In the genomic region with DNA sequence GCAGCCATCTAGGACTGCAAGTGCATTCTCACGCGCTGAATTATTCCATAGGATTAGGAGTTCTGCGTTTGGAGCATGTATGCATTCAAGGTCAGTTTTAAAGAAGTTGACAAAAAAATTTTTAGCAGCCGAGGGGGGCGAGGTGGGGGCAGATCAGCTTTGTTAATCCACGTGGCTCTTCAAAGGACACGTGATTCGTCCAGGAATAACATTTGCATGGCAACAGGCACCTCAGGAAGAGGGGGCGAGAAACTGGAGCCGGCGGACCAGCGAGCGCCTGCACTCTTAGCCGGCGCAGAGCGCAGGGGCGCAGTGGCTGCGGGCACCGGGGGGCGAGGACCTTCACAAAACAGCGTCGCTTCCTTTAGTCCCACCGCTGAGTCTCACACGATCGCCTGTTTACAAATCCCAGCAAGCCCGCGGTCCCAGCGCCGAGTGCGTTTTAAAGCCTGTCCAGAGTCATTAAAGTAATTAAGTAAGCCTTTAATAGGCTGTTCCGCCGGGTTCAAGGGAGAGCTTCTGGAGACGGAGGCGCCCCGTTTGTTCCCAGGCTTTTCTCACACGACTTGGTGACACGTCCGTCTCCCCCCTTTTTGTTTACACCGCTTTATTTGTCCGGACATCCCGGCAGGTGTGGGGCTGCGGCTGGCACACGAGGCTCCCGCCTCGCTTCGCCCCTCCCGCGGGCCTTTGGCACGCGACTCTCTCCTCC, we compare ENCODE assay signal across 11 mouse cellular contexts. TPM values are rescaled to one million over a fixed set of nuclear protein-coding genes. Genes with fewer than 3 reads are reported as not detected.
DNase-seq lines count a peak whose midpoint lies in the region; ATAC-seq and TF ChIP-seq lines count a peak whose summit lies in the region.
"Had no signal": no experiment of that assay in that cellular context is flagged by ENCODE, and none has a peak within 500 bp of the region (broad histone marks: within the 10 kb centered on the region; RNA-seq: fewer than 3 reads in every experiment).

TSS of gene Helt (minus strand) at position 491 of the 712 bp plus-strand sequence.

- no peak within 1 kb of the TSS; the same call in 1 of the 2 replicates for H3K27ac ChIP-seq in heart, adult 2 months
- no peak within 1 kb of the TSS for H3K27ac ChIP-seq in heart, embryonic 14.5 days (replicated peaks in 1 of 2; ENCODE audit: control insufficient read depth in 1 of 2, insufficient read depth in 1 of 2, low read depth in 2 of 2, low read length in 2 of 2)
- no peak within 1 kb of the TSS for H3K27ac ChIP-seq in midbrain, embryonic 12.5 days (replicated peaks)
- H3K27ac ChIP-seq: macrophage had no signal

- no peaks in the 10 kb centered on the region for H3K79me2 ChIP-seq in heart, adult 2 months (replicated peaks; ENCODE audit: control insufficient read depth, insufficient read depth, low read length)

- intact Hi-C loops in heart, adult 2 months (cut with DNase I) = no loop called here
- intact Hi-C loops in heart, postnatal 14 days (cut with DNase I) = no loop called here

- peak within 1 kb of the TSS; percentile 16; the same call in 1 of the 2 replicates for H3K4me3 ChIP-seq in heart, adult 2 months
- peak within 1 kb of the TSS in 1 of 2 experiments; percentile 2; a peak in 2 of 4 replicates for H3K4me3 ChIP-seq in heart, embryonic 14.5 days (ENCODE audit: control insufficient read depth in 1 of 2, insufficient read depth in 1 of 2, low read depth in 1 of 2, low read length in 2 of 2)
- H3K4me3 ChIP-seq in midbrain, embryonic 12.5 days = peak within 1 kb of the TSS; percentile 34

- ATAC-seq in heart, embryonic 14.5 days (ENCODE audit: insufficient number of reproducible peaks, insufficient read depth, low FRiP score, low read depth) = no peak
- peak; percentile 76 for ATAC-seq in midbrain, embryonic 12.5 days (ENCODE audit: low FRiP score, low read depth)
- ATAC-seq in megakaryocyte, adult 5-6 weeks (ENCODE audit: poor library complexity, severe bottlenecking) = no peak

- peak within 1 kb of the TSS; percentile 30 for H3K4me2 ChIP-seq in heart, embryonic 14.5 days (ENCODE audit: low read length)
- peak within 1 kb of the TSS; percentile 44 for H3K4me2 ChIP-seq in midbrain, embryonic 12.5 days (replicated peaks)

- peaks cover 5% of the 10 kb centered on the region; the same call in 1 of the 2 replicates for H3K27me3 ChIP-seq in heart, adult 2 months (ENCODE audit: control insufficient read depth, insufficient read depth, low read length)
- peaks cover 95% of the 10 kb centered on the region for H3K27me3 ChIP-seq in heart, embryonic 14.5 days (ENCODE audit: control insufficient read depth, insufficient read depth, low read length)
- peaks cover 96% of the 10 kb centered on the region for H3K27me3 ChIP-seq in midbrain, embryonic 12.5 days

- no peak for TF ChIP-seq EP300 in heart, adult 2 months (IDR thresholded peaks at IDR 0.05; ENCODE audit: insufficient read depth, low read depth, low read length)

- H3K36me3 ChIP-seq in heart, adult 2 months (ENCODE audit: control insufficient read depth, insufficient read depth, low read length) = no peaks in the 10 kb centered on the region
- H3K36me3 ChIP-seq in heart, embryonic 14.5 days (ENCODE audit: control insufficient read depth, insufficient read depth, low read length) = no peaks in the 10 kb centered on the region
- H3K36me3 ChIP-seq in midbrain, embryonic 12.5 days = no peaks in the 10 kb centered on the region

- H3K9ac ChIP-seq in heart, adult 2 months (ENCODE audit: low read depth, low read length) = peak within 1 kb of the TSS; percentile 24; the same call in 1 of the 2 replicates
- H3K9ac ChIP-seq in heart, embryonic 14.5 days (ENCODE audit: low read length) = no peak within 1 kb of the TSS
- H3K9ac ChIP-seq in midbrain, embryonic 12.5 days (replicated peaks) = no peak within 1 kb of the TSS

- no peak for TF ChIP-seq POLR2A in heart, adult 2 months (IDR thresholded peaks at IDR 0.05; ENCODE audit: insufficient read depth, low read depth, low read length)

- H3K9me3 ChIP-seq in heart, embryonic 14.5 days (ENCODE audit: control insufficient read depth, low read length) = no peaks in the 10 kb centered on the region
- H3K9me3 ChIP-seq in midbrain, embryonic 12.5 days = no peaks in the 10 kb centered on the region

- no peaks in the 10 kb centered on the region for H3K4me1 ChIP-seq in heart, adult 2 months (ENCODE audit: control insufficient read depth, insufficient read depth, low read length)
- H3K4me1 ChIP-seq in heart, embryonic 14.5 days (ENCODE audit: control insufficient read depth in 2 of 2, insufficient read depth in 2 of 2, low read length in 2 of 2) = peaks cover 2 to 5% of the 10 kb centered on the region in 2 experiments; a peak in 2 of 4 replicates
- H3K4me1 ChIP-seq in midbrain, embryonic 12.5 days = peaks cover 63% of the 10 kb centered on the region

- DNase-seq in heart, adult 2 months = peak in 1 of 2 experiments; percentile 21
- DNase-seq in heart, postnatal 14 days = no peak
- DNase-seq in embryo, embryonic 10.5 days (ENCODE audit: low spot score) = peak; percentile 44
- no peak for DNase-seq in right cerebral cortex, postnatal 10 days (ENCODE audit: low spot score in 2 of 2)
- DNase-seq in gastrocnemius, adult 18-20 months (ENCODE audit: low spot score) = no peak
- DNase-seq: kidney, postnatal 25 days had no signal

- no peak for TF ChIP-seq CTCF in heart, adult 2 months (IDR thresholded peaks at IDR 0.05)

- WGBS in heart, adult 2 months = 1% methylated on average over 50 of the region's 50 CpGs
- WGBS in heart, embryonic 14.5 days = under 1% methylated on average over 50 of the region's 50 CpGs
- under 1% methylated on average over 50 of the region's 50 CpGs for WGBS in midbrain, embryonic 12.5 days

RNA-seq across cellular contexts. Expression of gene Helt, which starts in this region (rescaled TPM):
- total RNA-seq in heart, adult 2 months (2021) = 1 to 10 TPM; 1.5 to 2.8 TPM
- 1.3 TPM in 2 replicates for polyA plus RNA-seq in heart, adult 2 months (2012; rRNA removed)
- total RNA-seq in heart, postnatal 14 days (2021) = under 1 TPM; 0.29 to 0.74 TPM
- not detected in 2 replicates for polyA plus RNA-seq in heart, embryonic 14.5 days (2014; fragmentation: Nextera tagmentation; extraction: Ambion mirVana)
- 38.6 and 58.0 TPM in 2 replicates for polyA plus RNA-seq in midbrain, embryonic 12.5 days (2016; fragmentation: Nextera tagmentation; extraction: Ambion mirVana)
- total RNA-seq in megakaryocyte, adult 5-6 weeks (2015) = not detected in 2 replicates
- not detected in 2 replicates for total RNA-seq in megakaryocyte, adult 5-6 weeks (2017)
- 1 to 10 TPM; 1.1 to 1.4 TPM for total RNA-seq in gastrocnemius, adult 18-20 months (2021)
- polyA plus RNA-seq: C2C12, macrophage had no signal

Comparison
In these comparisons a context has a peak if more than half of its experiments do, and no peak if none do; other contexts are left out.
1. RNA of gene Helt (polyA plus RNA-seq): 38.6 to 58.0 TPM in midbrain, embryonic 12.5 days; 1.3 TPM in heart, adult 2 months and not detected in heart, embryonic 14.5 days; every median in the first group is over 10 times any median in the second.